Mouse (Mus musculus): ENCODE data around the gene Cntn1.
A peak's percentile ranks its signal among the peaks of the same experiment; 100 is the strongest.
"Not testable (repeated sequence)": the region's sequence is repeated elsewhere in the genome, so short reads cannot be mapped to it uniquely, and the experiment has no call there.

The Cntn1 gene

GRCm38 (mm10) chr15:92271801-92272365 is 220.9 kb downstream of the Cntn1 start:
- DNase-seq = no peak

GRCm38 (mm10) chr15:92276826-92277225 is 225.9 kb downstream of the Cntn1 start:
- DNase-seq = no peak

GRCm38 (mm10) chr15:92277984-92278383 is 227.0 kb downstream of the Cntn1 start:
- no peak for DNase-seq

- DNase-seq = peak; percentile 30 to 53
Measured at GRCm38 (mm10) chr15:92280966-92281365, 230.0 kb downstream of the Cntn1 start.

- no peak for DNase-seq
Measured at GRCm38 (mm10) chr15:92287616-92288015, 236.7 kb downstream of the Cntn1 start.

GRCm38 (mm10) chr15:92296479-92296878 is 245.5 kb downstream of the Cntn1 start:
- DNase-seq = no peak

- no peak for DNase-seq
Measured at GRCm38 (mm10) chr15:92302796-92303195, 251.8 kb downstream of the Cntn1 start.

- DNase-seq = no peak
Measured at GRCm38 (mm10) chr15:92304221-92304620, 253.3 kb downstream of the Cntn1 start.

GRCm38 (mm10) chr15:92321959-92322358 is 271.0 kb downstream of the Cntn1 start:
- DNase-seq = no peak

- no peak for DNase-seq
Measured at GRCm38 (mm10) chr15:92327111-92327510, 276.1 kb downstream of the Cntn1 start.

- DNase-seq = no peak
Measured at GRCm38 (mm10) chr15:92340253-92340652, 289.3 kb downstream of the Cntn1 start.

GRCm38 (mm10) chr15:92341424-92341823 is 290.5 kb downstream of the Cntn1 start:
- DNase-seq = no peak

GRCm38 (mm10) chr15:92344136-92344869 is 293.3 kb downstream of the Cntn1 start:
- DNase-seq = no peak

GRCm38 (mm10) chr15:92347426-92347825 is 296.5 kb downstream of the Cntn1 start:
- no peak for DNase-seq

GRCm38 (mm10) chr15:92347902-92348301 is 296.9 kb downstream of the Cntn1 start:
- DNase-seq = no peak

GRCm38 (mm10) chr15:92348453-92348852 is 297.5 kb downstream of the Cntn1 start:
- DNase-seq = not testable (repeated sequence)

- no peak for DNase-seq
Measured at GRCm38 (mm10) chr15:92364153-92364552, 313.2 kb downstream of the Cntn1 start.

GRCm38 (mm10) chr15:92364592-92364991 is 313.6 kb downstream of the Cntn1 start:
- DNase-seq = no peak
